Mouse (Mus musculus): ENCODE data around the gene Prelp.

Prelp gene

DNA sequence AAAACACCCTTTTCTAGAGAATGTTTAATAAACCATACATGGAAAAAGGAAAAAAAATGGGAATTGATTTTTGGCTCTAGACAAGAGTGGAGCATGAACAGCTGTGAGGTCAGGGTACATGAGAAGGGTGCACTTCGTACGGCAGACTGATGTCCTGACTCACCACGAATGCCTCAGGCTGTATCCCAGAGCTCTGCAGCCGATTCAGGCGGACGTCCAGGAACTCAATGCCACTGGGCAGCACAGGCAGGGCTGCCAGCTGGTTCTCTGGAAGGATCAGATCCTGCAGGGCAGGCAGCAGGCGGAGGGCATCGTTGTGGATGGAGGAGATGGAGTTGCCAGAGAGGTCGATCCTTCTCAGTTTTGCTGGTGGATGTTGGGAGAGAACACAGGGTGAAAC, 20.4 kb downstream of the Prelp start:
- in situ Hi-C loops (cut with MboI, MseI), result loop anchor here (5.0 kb wide), 1 partner anchor 164 kb away; no protein-coding TSS in a partner anchor

DNA sequence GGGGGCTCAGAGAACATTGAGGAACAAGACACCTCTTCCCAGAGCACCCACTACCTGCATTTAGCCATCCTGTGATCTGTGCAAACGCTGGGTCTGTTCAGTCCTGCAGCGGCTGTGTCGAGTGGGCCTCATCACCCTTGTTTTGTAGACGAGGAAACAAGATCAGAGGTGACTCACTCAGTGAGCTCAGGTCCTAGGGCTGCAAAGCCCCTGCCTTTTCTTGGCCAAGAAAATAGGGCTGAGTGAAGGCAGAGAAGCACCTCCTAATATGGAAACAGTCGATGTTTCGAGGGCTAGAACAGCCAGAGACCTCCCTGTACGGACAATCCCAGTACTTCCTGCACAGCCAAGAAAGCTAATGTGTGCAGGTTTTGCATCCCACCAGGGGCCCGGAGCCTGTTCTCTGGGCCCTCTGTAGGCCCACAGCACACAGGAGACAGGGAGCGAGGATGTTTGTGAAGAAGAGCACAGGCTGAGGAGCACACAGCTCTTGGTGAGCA, 22.1 kb downstream of the Prelp start:
- in situ Hi-C loops (cut with MboI, MseI), result no loop called here

DNA sequence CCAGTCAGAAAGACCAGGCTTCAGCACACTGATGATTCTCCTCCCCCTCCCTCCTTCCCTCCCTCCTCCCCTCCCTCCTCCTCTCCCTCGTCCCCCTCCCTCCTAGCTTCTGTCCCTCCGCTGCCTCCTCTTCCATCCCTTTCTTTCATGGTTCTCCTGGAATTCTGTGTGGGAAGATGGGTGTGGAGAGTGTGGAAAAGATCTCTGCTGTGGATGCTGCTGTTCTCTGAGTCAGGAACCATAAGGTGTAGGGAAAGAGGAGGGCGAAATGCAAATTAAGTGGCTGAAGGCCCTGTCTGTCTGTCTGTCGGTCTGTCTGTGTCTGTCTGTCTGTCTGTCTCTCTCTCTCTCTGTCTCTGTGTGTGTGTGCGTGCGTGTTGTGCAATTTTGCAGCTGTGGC, 23.9 kb downstream of the Prelp start:
- in situ Hi-C loops (cut with MboI, MseI), result no loop called here

DNA sequence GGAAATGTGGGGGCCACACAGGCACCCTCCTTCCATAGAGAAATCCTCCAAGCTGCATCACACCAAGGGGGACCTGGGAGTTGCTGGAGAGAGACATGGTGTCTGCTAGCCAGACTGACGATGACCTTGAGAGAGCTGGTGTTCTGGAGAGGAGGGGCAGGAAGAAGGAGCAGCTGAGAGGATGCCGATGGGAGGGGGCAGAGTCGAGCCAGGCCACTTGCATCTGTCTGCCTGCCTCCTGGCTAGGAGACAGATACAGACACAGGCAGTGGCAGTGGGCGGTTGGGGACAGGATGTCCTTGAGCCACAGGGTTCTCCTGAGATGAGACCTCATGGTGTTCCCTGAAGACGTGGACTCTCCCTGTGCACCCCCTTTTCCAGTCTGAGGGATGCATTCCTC, 29.7 kb downstream of the Prelp start:
- in situ Hi-C loops (cut with MboI, MseI), result no loop called here

DNA sequence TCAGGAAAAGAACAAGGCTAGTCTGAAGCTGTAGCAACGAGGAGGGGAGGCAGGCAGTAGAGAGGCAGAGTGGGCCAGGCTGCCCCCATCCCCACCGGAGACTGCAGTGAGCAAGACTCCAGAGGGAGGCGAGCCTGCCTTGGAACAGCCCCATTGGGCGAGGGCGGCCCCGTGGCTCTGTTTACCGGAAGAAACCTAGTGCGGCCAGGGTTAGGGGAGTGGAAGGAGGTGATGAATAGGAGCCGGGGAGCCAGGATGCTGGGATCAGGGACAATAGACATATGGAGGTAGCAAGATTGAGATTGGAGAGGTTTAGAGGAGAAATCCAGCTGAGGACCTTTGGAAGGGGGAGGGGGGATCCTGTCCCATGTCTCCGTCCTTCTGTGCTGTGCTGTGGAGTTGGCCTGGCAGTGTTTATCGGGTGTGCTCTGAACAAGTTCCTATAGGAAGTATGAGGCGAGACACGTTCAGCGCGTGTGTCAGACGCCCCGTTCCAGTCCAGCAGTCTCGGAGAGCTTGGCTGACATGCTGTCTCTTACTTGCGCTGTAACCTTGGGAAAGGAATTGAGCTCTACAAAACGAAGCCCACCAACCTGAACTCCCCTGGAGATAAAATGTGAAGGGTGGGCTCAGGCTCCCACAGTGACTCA, 31.1 kb downstream of the Prelp start:
- in situ Hi-C loops (cut with MboI, MseI), result no loop called here

DNA sequence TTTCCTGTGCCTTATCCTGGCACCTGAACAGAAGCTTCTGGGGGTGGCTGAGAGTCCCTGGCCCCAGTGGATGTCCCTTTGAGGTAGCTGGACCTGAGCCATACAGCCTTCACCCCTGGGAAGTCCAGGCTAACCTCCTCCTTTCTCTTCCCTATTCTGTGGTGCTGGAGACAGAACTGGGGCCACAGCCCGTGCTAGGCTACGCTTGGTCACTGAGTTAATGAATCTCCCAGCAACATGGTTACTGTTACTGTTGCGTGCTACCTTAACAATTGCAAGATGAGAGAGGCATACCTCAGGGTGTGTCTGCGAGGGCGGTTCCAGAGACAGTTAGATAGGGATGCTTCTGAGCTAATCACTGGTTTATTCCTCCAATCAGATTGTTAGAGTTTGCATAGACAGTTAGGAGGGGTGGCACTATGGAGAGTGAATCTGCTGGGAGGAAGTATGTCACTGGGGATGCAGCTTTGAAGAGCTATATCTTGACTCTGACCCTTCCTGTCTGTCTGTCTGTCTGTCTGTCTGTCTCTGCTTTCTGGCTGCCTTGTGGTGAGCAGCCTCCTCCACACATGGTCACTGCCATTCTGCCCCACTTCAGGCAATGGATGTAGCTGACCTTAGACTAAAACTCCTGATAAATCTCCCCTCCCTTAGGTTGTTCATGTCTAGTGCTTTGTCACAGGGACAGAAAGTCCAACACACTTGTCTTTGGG, 33.5 kb downstream of the Prelp start:
- in situ Hi-C loops (cut with MboI, MseI), result no loop called here

DNA sequence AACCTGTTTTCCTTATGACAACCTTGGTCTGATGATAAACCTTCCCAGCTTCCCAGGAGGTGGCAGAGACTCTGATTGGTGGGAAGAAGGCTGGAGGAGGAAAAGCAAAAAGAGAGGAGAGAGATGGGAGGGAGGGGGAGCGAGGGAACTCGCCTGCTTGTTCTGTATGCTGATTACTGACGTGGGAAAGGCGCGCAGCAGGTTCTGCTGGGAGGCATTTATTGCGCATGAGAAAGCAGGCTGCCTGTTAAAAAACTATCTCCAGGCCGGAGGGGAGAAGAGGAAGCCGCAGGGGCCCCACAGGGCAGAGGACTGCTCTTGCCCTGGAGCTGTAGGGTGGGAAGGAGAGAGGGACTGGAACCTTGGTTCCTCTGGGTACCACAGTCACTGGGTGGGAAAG, 34.2 kb downstream of the Prelp start:
- in situ Hi-C loops (cut with MboI, MseI), result no loop called here

DNA sequence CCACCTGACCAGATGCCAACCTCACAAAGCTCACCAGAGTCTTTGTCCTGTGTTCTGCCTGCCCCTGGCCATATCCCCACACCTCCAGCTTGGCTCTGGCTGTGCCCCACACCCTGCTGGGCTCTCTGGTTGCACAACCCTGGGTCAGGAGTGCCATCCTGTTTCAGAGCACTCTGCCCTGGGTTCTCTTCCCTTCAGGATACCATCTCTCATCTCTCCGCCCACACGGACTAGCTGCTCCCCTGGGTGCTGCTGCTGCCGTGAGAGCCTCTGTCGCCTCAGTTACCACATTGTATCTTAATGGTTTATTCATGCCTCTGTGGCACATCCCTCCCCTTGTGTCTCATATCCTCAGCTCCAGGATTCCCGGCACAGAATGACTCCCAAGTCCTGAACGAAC, 34.8 kb downstream of the Prelp start:
- in situ Hi-C loops (cut with MboI, MseI), result no loop called here

DNA sequence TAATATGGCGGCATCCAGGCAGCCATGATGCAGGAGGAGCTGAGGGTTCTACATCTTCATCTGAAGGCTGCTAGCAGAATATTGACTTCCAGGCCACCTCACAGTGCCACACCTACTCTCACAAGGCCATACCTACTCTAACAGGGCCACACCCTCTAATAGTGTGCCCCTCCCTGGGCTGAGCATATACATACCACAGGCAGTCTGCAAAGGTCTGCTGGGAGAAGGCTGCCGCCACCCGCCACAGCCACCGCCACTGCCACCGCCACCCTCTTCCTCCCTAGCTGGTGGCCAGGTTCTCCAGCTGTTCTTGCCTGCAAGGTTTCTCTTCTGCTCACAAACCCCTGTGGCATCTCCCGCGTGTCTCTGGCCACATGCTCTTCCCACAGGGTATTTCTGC, 35.4 kb downstream of the Prelp start:
- in situ Hi-C loops (cut with MboI, MseI), result no loop called here

DNA sequence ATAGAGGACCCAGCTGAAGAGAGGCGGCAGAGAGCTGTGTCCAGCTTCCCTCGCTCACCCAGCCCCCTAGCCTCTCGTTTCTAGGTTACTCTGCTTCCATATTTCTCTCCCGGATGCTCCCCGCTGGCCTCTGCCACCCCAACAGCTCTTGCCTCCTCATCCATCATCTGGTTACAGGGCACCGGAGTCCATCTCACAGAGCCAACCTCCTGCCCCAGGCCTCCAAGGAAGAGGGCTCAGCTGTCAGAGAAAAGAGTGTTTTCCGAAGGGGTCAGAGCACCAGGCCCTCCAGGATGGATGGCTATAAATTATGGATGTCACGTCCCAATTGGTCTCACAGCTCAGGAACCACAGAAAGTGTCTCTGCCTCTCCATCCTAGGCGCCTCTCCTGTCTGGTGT, 36.5 kb downstream of the Prelp start:
- in situ Hi-C loops (cut with MboI, MseI), result no loop called here

DNA sequence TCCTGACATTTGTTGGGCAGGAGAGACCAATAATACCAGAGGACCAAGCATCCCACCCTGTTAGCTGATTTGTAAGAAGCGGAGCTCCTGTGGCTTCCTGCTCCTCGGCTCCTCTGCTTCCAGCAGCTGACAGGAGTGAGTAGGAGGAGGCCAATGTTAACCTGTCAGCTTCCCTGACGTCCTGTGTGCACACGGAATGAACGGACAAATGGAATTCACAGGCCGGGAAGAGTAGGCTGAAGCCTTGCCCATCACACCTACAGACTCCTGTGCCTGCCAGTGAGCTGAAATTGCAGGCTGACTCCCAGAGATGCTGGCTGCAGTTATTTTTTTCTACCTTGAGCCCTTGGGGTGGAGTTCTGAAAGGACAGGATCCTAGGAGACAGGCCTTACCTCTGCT, 37.1 kb downstream of the Prelp start:
- in situ Hi-C loops (cut with MboI, MseI), result no loop called here

DNA sequence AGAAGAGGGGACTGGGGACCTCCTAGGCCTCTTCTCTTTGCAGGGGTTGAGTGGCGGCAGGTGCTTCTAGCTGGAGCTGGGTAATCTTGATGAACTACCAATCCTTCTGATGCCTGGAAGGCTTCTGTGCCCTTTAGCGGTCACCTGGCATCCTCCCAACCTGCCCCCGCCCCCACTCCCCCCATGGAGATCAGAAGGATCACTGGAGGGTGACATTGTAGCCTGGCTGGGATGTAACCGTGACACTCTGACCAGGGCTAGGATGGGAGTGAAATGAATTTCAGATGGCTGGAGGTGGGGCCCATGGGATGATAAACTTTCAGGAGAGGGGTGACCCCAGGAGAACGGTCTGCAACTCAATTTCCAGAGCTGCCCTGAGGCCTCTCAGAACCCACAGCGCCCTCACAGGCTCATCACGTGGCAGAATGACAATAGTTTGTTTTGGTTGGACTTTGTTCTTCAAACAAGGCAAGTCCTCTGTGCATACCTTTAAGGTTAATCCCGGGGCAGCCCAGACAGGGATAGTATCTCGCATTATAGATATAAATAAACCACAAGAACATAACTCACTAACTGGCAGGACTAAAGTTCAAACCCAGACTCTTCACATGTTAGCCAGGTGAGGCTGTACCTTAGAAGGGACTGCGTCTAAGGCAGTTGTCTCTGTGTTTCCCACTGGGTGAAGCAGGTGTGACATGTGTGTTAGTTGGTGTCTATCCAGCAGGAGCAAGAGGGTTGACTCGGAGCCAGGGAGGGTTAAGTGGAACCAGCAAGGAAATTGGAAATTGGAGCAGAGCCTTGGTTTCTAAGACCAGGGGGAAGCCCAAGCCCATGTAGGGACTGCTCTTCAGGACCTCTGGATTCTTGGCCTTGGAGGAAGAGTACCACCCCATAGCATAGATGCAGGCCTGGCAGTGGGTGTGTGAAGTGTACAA, 38.7 kb downstream of the Prelp start:
- in situ Hi-C loops (cut with MboI, MseI), result no loop called here

DNA sequence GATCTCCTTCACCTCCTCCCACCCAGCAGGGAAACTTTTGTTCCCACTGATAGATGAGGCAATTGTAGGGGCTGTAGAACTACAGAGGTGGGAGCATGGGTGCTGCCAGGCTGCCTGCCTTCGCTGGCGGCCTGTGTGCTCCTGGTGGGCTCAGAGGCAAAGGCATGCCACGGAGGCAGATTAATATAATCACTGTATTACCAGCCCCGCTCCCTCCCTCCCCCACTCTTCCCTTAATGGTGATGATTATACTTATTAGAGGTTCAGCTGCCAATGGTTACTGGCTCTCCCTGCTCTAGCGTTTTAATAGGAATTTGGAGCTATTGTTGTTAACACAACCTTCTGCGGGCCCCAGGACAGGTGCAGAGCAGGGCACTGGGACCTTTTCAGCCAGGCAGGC, 39.4 kb downstream of the Prelp start:
- in situ Hi-C loops (cut with MboI, MseI), result no loop called here

DNA sequence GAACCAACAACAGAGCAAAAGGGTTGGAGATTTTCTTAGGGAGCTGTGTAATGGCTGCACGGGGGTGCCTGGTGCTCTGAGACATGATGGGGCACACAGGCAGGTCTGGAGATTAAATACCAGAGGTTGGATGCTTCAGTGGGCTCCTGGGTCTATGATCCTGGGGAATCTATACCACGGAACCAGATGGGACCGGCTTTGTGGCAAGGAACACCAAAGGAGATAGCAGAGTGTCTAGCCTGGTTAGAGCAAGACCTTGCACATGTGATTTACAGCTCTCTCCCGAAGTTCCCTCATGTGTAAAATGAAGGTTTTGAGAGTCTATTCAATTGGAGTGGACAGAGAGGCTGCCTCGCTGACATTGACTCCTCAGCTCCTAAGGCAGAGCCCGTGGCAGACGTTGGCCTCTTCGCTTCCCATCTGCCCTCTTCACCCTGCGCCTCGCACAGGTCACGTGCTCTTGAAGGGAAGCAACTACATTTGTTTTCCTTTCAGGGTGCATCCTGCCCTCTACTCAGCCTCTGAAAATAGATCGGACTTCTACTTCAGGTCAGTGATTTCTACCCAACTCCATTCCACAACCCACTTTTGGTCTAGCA, 42.3 kb downstream of the Prelp start:
- in situ Hi-C loops (cut with MboI, MseI), result no loop called here

DNA sequence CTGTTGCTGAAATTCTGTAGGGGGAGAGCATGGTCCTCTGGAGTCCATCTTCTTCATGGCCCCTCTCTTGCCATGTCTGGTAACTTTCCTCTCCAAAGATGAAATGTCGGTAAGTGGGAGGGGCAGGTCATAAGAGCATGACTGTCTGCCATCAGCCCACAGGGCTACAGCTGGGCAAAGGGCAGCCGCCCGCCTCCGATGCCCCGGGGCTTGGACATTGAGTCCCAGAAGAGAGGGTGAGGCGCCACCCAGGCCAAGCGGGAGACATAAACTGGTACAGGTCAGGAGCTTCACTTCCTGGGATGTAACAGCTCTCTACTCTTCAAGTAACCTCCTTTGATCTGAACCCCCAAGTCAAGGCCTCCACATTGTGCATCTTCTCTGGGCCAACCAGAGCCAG, 44.3 kb downstream of the Prelp start:
- in situ Hi-C loops (cut with MboI, MseI), result no loop called here

DNA sequence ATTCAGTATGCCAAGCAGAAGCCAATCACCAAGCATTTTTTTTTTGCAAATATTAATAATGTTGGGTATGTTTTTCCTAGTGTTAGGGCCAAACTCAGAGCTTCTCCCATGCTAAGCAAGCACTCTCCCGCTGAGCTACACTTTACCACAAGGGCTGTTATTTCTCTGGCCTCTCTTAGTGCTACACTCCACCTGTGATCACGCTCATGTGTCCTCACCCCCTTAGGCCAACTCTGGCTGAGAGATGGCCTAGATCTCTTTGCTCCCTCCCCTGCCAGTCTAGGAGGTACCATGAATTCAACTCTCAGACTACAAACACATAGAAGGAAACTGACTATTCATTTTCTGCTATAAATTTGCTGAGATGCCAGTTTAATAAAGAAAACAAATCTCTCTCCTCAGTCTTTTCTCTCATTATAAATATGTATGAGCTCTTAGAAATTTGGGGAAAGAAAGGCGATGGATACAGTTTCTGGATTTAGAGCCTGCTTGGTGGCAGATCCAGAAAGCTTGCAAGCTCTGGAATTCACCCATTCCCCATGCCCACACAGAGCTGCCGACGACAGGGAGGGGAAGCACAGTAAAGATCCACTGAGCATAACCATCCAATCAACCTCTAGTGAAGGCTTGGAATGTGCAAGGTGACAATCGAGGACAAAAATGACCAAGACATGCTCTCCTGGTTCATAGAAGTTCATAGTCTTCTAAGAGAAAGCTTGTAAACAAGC, 48.0 kb downstream of the Prelp start:
- in situ Hi-C loops (cut with MboI, MseI), result no loop called here

DNA sequence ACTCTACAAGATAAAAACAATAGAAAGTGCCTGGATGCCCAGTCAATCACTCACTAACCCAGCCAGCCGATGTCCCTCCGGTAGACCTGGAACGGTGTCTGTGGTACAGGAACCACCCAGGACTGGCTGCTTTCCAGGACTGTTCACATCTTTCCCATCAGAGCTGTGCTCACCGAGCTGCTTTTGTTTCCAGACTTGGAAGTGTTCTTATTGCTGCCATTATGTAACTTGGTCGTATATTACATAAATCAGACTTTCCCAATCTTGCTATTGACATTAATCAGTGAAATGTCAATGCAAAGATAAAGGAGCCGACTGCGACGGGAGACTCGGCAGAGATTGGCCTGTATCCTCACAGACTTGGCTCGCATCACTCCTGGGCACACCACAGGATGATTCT, 50.0 kb downstream of the Prelp start:
- in situ Hi-C loops (cut with MboI, MseI), result no loop called here

DNA sequence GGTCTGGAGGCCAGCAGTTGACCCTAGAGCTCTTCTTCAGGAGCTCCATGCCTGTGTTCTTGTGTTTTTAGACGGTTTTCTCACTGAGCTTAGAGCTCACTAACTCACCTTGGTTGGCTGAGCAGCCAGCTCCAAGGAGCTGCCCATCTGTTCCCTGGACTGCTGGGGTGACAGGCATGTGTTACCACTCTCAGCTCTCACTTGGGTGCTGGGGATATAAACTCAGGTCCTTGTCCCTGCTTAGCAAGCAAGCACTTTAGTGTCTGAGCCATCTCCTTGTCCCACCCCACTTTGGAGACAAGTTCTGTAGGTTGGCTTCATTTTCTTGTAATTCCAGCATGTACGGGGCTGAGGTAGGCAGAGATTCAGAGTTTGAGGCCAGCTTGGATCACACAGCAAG, 52.0 kb downstream of the Prelp start:
- in situ Hi-C loops (cut with MboI, MseI), result no loop called here

DNA sequence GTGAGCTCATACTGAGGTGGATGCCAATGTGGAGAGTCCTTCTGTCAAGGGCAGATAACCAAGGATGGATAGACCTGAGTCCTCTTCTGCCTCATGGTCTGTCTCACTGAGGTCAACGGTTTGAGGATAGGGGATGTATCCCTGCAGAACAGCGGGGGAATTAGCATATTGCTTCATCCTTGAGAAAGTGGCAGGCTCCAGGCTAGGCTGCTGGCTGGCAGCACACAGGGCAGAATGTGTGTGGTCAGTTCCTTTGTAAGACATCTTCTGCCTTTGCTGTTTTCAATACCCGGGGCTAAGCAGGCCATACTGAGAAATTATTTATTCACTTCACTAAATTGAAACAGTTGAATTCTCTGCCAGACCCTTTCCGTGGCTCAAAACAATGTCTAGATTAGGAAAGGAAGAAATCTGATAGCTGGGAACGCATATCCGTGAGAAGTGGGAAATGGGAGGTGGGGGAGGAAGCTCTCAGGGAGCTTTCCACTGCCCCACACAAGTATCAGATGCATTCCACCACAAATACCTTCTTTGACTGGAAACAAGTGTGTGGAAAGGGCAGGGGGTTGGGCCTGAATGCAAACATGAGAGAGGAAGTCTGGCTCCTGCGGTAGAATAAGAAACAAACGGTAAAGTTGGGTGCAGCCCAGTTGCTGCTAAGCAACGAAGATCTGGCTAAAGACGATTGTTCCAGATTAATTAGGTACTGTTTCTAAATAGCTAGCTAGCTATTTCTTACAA, 57.8 kb downstream of the Prelp start:
- in situ Hi-C loops (cut with MboI, MseI), result no loop called here

DNA sequence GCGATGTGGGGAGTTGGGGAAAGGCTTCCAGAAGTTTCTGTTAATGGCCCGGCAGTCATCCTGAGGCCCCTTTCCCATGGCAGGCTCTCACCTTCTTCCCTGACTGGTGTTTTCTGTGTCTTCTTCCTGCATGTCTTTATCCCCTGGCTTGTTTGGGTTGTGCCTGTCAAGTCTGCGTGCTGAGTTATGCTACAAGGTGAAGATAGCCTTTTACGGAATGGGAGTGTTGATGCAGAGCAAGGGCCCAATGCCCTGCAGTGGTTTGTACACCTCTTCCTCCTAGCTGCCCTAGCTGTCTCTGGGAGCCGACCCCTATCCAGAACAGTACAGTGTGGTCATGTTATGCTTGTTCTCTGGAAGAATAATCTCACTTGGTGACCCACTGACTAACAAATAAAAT, 60.2 kb downstream of the Prelp start:
- in situ Hi-C loops (cut with MboI, MseI), result no loop called here
